Mouse (Mus musculus): ENCODE results near the gene Ybx1. TPM values are rescaled to one million over a fixed set of nuclear protein-coding genes. Genes with fewer than 3 reads are reported as not detected.
A peak's percentile ranks its signal among the peaks of the same experiment; 100 is the strongest.
"Not testable (repeated sequence)": the region's sequence is repeated elsewhere in the genome, so short reads cannot be mapped to it uniquely, and the experiment has no call there.

Ybx1 gene
- total and polyA plus RNA-seq, 3 experiments, result 266 to 861 (median 773) TPM

DNA sequence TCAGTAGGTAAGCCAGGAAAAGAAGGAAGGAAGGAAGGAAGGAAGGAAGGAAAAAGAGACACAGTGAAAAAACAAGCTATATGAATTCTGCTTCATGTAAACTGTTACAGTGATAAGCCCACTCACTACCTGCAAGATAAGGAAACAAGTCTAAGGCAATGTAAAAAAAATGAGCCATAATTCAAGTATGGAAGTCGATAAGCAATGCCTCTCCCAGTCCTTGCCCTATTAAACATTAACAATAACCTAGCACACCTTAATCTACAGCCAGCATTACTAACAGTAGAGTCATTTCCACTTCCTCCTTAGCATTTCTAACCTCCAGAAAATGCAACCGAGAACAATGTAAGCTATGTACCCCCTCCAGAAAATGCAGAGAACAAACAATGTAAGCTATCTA lies 9.1 kb downstream of the Ybx1 start:
- no peak overlapping the region for H3K27ac ChIP-seq
- TF ChIP-seq POLR2A (IDR thresholded peaks at IDR 0.05; ENCODE audit: insufficient read depth, low read depth, low read length), result no peak
- TF ChIP-seq EP300 (IDR thresholded peaks at IDR 0.05; ENCODE audit: insufficient read depth, low read depth, low read length), result no peak
- no peak for TF ChIP-seq CTCF (IDR thresholded peaks at IDR 0.05)
- H3K4me1 ChIP-seq (ENCODE audit: control insufficient read depth, insufficient read depth, low read length), result peaks cover 14% of the 10 kb centered on the region
- H3K79me2 ChIP-seq (replicated peaks; ENCODE audit: control insufficient read depth, insufficient read depth, low read length), result peaks cover 8% of the 10 kb centered on the region
- no peak overlapping the region for H3K4me3 ChIP-seq
- peaks cover 49% of the 10 kb centered on the region for H3K36me3 ChIP-seq (ENCODE audit: control insufficient read depth, insufficient read depth, low read length)
- 38% methylated on average over 2 of the region's 2 CpGs for WGBS
- no peak overlapping the region for H3K9ac ChIP-seq (ENCODE audit: low read depth, low read length)
- H3K27me3 ChIP-seq (ENCODE audit: control insufficient read depth, insufficient read depth, low read length), result no peaks in the 10 kb centered on the region
- no peak for DNase-seq
- intact Hi-C loops (cut with DNase I), result no loop called here

- no peak for DNase-seq
- no peak overlapping the region for H3K27ac ChIP-seq
- H3K9ac ChIP-seq (ENCODE audit: low read depth, low read length), result no peak overlapping the region
- intact Hi-C loops (cut with DNase I), result no loop called here
- H3K79me2 ChIP-seq (replicated peaks; ENCODE audit: control insufficient read depth, insufficient read depth, low read length), result peaks cover 7% of the 10 kb centered on the region
- WGBS, result 76% methylated on average over 1 of the region's 1 CpGs
- H3K27me3 ChIP-seq (ENCODE audit: control insufficient read depth, insufficient read depth, low read length), result no peaks in the 10 kb centered on the region
- H3K36me3 ChIP-seq (ENCODE audit: control insufficient read depth, insufficient read depth, low read length), result peaks cover 45% of the 10 kb centered on the region
- H3K4me3 ChIP-seq, result no peak overlapping the region
- TF ChIP-seq POLR2A (IDR thresholded peaks at IDR 0.05; ENCODE audit: insufficient read depth, low read depth, low read length), result no peak
- no peak for TF ChIP-seq EP300 (IDR thresholded peaks at IDR 0.05; ENCODE audit: insufficient read depth, low read depth, low read length)
- no peak for TF ChIP-seq CTCF (IDR thresholded peaks at IDR 0.05)
- peaks cover 13% of the 10 kb centered on the region for H3K4me1 ChIP-seq (ENCODE audit: control insufficient read depth, insufficient read depth, low read length)
Observed at GRCm38 (mm10) chr4:119284861-119285260, 9.5 kb downstream of the Ybx1 start.

- H3K4me1 ChIP-seq (ENCODE audit: control insufficient read depth, insufficient read depth, low read length); H3K27me3 ChIP-seq (ENCODE audit: control insufficient read depth, insufficient read depth, low read length); DNase-seq; H3K4me3 ChIP-seq; H3K9ac ChIP-seq (ENCODE audit: low read depth, low read length); H3K27ac ChIP-seq; intact Hi-C loops (cut with DNase I); H3K79me2 ChIP-seq (replicated peaks; ENCODE audit: control insufficient read depth, insufficient read depth, low read length): not testable (repeated sequence)
- WGBS, result 89% methylated on average over 15 of the region's 15 CpGs
- peaks cover 37% of the 10 kb centered on the region for H3K36me3 ChIP-seq (ENCODE audit: control insufficient read depth, insufficient read depth, low read length)
Observed at GRCm38 (mm10) chr4:119278784-119279183, 15.6 kb downstream of the Ybx1 start.

DNA sequence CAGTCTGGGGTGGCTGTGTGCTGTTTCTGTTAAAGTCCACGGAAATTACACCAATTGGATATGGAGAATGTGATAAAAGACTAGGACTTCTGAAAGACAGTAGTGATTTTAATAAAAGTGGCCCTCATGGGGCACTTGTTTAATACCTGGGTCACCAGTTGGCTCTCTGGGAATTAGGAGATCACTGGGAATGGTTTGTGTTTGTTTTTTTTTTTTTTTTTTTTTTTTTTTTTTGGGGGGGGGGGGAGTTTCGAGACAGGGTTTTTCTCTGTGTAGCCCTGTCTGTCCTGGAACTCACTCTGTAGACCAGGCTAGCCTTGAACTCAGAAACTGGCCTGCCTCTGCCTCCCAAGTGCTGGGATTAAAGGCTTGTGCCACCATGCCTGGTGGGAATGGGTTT lies 18.7 kb downstream of the Ybx1 start:
- H3K4me1 ChIP-seq (ENCODE audit: control insufficient read depth, insufficient read depth, low read length), result peaks cover 9% of the 10 kb centered on the region
- no peaks in the 10 kb centered on the region for H3K79me2 ChIP-seq (replicated peaks; ENCODE audit: control insufficient read depth, insufficient read depth, low read length)
- H3K4me3 ChIP-seq, result no peak overlapping the region
- H3K27ac ChIP-seq, result peak overlapping the region; percentile 94
- no peaks in the 10 kb centered on the region for H3K27me3 ChIP-seq (ENCODE audit: control insufficient read depth, insufficient read depth, low read length)
- no peak overlapping the region; the same call in 1 of the 2 replicates for H3K9ac ChIP-seq (ENCODE audit: low read depth, low read length)
- intact Hi-C loops (cut with DNase I), result loop anchor here (1.0 to 2.0 kb wide), 3 partner anchors 14 to 29 kb away; no protein-coding TSS in a partner anchor
- 47% methylated on average over 2 of the region's 2 CpGs for WGBS
- H3K36me3 ChIP-seq (ENCODE audit: control insufficient read depth, insufficient read depth, low read length), result peaks cover 34% of the 10 kb centered on the region
- no peak for TF ChIP-seq EP300 (IDR thresholded peaks at IDR 0.05; ENCODE audit: insufficient read depth, low read depth, low read length)
- no peak for TF ChIP-seq CTCF (IDR thresholded peaks at IDR 0.05)
- TF ChIP-seq POLR2A (IDR thresholded peaks at IDR 0.05; ENCODE audit: insufficient read depth, low read depth, low read length), result no peak
- no peak for DNase-seq

- intact Hi-C loops (cut with DNase I), result loop anchor here (1.0 to 2.0 kb wide), 2 partner anchors 14 to 28 kb away; no protein-coding TSS in a partner anchor
- H3K4me1 ChIP-seq (ENCODE audit: control insufficient read depth, insufficient read depth, low read length), result peaks cover 9% of the 10 kb centered on the region
- H3K4me3 ChIP-seq, result no peak overlapping the region; the same call in 1 of the 2 replicates
- no peaks in the 10 kb centered on the region for H3K79me2 ChIP-seq (replicated peaks; ENCODE audit: control insufficient read depth, insufficient read depth, low read length)
- 16% methylated on average over 2 of the region's 2 CpGs for WGBS
- H3K27ac ChIP-seq, result peak overlapping the region; percentile 94
- peaks cover 34% of the 10 kb centered on the region for H3K36me3 ChIP-seq (ENCODE audit: control insufficient read depth, insufficient read depth, low read length)
- TF ChIP-seq CTCF (IDR thresholded peaks at IDR 0.05) (peak; percentile 55), EP300 (IDR thresholded peaks at IDR 0.05; ENCODE audit: insufficient read depth, low read depth, low read length) (no peak), POLR2A (IDR thresholded peaks at IDR 0.05; ENCODE audit: insufficient read depth, low read depth, low read length) (peak; percentile 70; the same call in 1 of the 2 replicates)
- peak overlapping the region; percentile 49 for H3K9ac ChIP-seq (ENCODE audit: low read depth, low read length)
- no peaks in the 10 kb centered on the region for H3K27me3 ChIP-seq (ENCODE audit: control insufficient read depth, insufficient read depth, low read length)
- peak in 1 of 2 experiments; percentile 47 for DNase-seq
Observed at GRCm38 (mm10) chr4:119275226-119275625, 19.2 kb downstream of the Ybx1 start.

GRCm38 (mm10) chr4:119274627-119275026 lies 19.8 kb downstream of the Ybx1 start:
- peak; percentile 45; the same call in 1 of the 2 replicates for TF ChIP-seq EP300 (IDR thresholded peaks at IDR 0.05; ENCODE audit: insufficient read depth, low read depth, low read length)
- TF ChIP-seq CTCF (IDR thresholded peaks at IDR 0.05), result no peak
- TF ChIP-seq POLR2A (IDR thresholded peaks at IDR 0.05; ENCODE audit: insufficient read depth, low read depth, low read length), result peak; percentile 49; the same call in 1 of the 2 replicates
- no peaks in the 10 kb centered on the region for H3K27me3 ChIP-seq (ENCODE audit: control insufficient read depth, insufficient read depth, low read length)
- H3K4me3 ChIP-seq, result no peak overlapping the region; the same call in 1 of the 2 replicates
- intact Hi-C loops (cut with DNase I), result loop anchor here (1.0 to 2.0 kb wide), 2 partner anchors 13 to 28 kb away; no protein-coding TSS in a partner anchor
- DNase-seq, result peak in 1 of 2 experiments; percentile 57
- no peaks in the 10 kb centered on the region for H3K79me2 ChIP-seq (replicated peaks; ENCODE audit: control insufficient read depth, insufficient read depth, low read length)
- H3K36me3 ChIP-seq (ENCODE audit: control insufficient read depth, insufficient read depth, low read length), result peaks cover 33% of the 10 kb centered on the region
- peak overlapping the region; percentile 94 for H3K27ac ChIP-seq
- 51% methylated on average over 1 of the region's 1 CpGs for WGBS
- peaks cover 9% of the 10 kb centered on the region for H3K4me1 ChIP-seq (ENCODE audit: control insufficient read depth, insufficient read depth, low read length)
- H3K9ac ChIP-seq (ENCODE audit: low read depth, low read length), result peak overlapping the region; percentile 49

Measured in heart, adult 2 months (tissue).